Mouse (Mus musculus): ENCODE data around the gene Srcin1.

Srcin1 gene

GRCm38 (mm10) chr11:97556569-97557408, 19.2 kb downstream of the Srcin1 start:
- DNase-seq (ENCODE audit: low read depth): peak; percentile 58

DNA sequence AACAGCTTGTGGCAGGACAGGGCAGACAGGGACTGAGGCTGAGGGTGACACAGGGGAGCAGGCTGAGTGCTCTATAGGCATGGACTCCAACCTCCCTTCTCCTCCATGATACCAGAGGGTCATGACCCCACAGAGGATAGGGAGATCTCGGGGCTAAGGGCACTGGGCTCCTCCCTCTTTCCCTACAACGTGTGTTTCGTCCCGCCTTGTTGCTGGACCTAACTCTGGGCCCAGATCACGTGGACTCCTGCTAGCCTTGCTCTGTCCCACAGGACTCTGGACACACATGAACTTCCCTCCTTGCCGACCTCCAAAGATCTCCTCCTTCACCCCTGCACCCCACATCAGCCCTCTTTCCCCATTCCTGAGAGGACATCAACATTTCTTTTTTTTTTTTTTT, 20.8 kb downstream of the Srcin1 start:
- no peak for DNase-seq (ENCODE audit: low read depth)

DNA sequence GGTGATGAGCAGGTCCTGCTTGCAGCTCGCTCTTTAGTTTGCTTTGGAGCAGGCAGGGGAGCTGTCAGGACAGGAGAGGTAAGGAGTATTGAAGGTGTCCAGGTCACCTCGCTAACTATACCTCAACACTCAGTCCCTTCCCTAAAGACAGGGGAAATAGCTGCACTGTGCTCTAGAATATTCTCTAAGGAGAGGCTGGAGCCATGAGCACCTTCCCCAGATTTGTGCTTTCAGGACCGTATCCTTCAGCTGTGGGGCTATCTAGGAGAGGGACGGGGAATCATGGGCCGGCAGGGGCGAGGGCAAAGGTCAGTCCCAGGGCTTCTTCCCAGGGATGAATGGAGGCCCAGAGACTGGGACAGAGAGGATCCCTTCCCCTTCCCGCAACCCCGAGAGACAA, 23.8 kb downstream of the Srcin1 start:
- no peak for DNase-seq (ENCODE audit: low read depth)

GRCm38 (mm10) chr11:97548757-97549156, 27.2 kb downstream of the Srcin1 start:
- no peak for DNase-seq (ENCODE audit: low read depth)

DNA sequence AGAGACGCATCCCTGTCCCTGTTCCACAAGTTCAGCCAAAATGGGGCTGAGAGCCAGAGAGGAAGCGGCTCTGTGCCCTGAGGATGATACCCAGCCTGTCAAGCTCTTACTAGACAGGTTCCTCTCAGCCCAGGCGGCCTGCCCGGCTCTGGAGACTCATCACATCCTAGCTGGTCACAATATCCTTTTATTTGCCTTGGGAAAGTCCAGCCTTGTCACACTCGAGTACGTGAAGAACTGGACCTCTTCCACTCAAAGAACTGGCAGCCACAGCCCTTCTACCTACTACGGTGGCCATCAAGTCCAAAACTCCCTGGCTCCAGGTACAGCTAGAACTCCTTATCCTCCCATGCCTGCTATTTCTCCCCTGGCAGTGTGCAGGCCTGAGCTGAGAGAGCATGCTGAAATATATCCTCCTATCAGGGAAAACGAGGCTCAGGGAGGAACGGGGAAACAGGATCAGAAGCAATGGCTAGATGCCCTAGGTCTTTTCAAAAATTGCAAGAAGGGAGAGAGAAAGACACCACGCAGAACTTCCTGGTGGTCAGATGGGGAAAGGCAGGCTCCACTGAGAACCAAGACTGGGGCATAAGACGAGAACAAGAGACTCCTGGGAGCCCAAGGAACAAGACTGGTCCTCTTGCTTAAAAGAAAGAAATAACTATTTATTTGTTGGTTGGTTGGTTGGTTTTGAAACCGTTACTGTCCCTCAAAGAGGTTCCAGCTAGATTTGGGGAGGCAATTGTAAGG, 27.9 kb downstream of the Srcin1 start:
- DNase-seq (ENCODE audit: low read depth): no peak

GRCm38 (mm10) chr11:97546804-97547411, 29.1 kb downstream of the Srcin1 start:
- no peak for DNase-seq (ENCODE audit: low read depth)

- DNase-seq (ENCODE audit: low read depth): no peak
Measured at GRCm38 (mm10) chr11:97545808-97546560, 30.0 kb downstream of the Srcin1 start.

DNA sequence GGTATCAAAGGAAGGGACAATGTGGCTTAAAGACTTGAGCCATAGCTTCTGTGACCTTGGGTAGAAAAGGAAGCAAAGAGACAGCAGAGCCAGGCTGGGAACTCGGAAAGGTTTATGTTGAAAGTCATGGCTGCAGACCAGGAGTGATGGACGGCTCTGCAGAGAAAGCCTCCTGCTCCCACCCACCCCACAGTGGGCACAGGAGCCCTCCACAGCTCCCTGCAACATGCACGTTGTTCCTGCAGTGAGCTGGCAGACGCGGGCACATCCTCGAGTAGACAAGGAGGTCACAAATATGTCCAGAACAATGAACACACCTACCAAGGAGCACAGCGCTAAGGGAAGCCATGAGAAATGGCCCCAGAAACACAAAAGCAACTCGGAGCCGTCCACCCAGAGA, 32.1 kb downstream of the Srcin1 start:
- no peak for DNase-seq (ENCODE audit: low read depth)

DNA sequence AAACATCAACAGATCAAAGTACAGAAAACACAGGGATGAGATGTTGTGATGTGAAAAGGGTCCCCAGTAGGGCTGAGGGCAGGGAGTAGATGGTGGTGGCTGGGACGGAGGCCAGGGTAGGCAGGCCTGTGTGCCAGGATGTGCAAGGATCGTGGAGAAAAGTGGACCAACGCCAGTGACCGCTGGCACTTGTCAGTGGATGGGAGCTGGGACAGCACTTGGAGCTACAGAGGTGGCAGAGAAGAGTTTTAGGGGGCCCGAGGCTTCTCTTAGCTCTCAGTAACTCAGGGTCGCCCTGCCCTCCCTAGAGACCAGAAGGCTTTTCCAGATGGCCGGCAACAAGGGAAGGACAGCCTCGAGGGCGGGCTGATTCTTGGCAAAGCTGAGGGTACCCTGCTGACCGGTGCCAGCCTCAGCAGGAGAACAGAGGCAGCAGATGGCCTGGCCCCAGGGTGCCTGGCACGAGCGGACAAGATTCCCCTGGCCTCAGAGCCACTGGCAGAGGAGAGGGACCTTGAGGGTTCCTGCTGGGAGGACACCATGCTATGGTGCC, 32.7 kb downstream of the Srcin1 start:
- no peak for DNase-seq (ENCODE audit: low read depth)

DNA sequence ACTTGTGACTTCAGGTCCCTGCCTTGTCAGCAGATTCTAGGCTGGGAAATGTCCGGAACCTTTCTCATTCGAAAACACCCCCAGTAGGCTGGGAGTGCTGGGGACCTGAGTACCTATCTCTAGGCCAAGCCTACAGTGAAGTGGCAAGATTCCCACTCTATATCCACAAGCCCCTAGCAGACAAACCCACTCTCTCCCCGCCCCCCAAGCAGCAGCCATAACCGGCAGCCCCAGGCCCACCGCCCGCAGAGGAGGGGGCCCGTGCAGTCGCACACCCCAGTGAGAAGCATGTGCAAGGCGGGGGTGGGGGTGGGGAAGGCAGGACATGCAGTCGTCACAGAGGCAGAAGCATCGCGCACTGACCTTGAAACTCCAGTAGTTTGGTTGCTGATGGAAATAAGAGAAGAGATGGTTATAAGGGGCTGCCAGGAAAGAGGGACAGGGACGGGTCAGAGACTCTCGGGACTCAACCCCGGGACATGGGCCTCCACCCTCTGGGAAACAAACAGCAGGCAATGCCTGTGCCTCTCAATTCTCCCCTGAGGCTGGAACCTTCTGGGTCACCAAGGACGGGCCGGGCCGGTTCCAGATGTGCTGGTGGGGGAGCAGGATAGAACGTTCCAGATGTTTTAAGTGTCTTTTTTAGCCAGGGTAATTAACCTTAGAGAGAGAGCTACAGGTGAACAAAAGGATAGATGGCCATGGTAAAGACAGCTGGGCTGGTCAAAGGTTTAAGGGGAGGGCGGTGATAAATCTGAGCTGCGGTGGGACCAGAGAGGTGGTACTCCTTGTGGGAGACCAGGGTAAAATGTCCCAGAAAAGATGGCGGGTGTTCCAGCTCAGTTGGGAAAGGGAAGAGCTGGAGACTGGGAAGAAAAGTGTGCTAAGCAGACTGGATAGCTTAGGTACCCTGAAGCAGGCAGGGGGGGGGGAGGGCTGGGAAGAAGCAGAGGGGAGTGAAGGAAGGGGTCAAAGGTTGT, 33.5 kb downstream of the Srcin1 start:
- DNase-seq (ENCODE audit: low read depth): no peak

- peak; percentile 11 for DNase-seq (ENCODE audit: low read depth)
Measured at GRCm38 (mm10) chr11:97540604-97541003, 35.4 kb downstream of the Srcin1 start.

DNA sequence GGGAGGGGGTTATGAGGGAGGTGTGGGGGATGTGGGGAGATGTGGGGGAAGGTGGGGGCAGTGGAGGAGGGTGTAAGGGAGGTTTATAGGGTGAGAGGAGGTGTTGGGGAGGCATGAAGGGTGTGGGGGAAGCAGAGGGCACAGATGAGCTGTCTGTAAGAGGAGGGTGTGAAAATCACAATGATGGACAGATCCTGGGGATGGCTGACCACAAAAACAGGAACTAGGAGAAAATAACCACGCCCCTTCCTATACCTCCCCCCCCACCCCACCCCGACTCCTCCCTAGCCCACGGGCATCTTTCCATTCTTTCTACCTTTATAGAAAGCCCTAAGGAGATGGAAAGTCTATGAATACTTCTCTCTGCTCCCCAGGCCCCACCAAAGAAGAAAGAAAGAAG, 35.9 kb downstream of the Srcin1 start:
- DNase-seq (ENCODE audit: low read depth): no peak

GRCm38 (mm10) chr11:97539622-97540021, 36.4 kb downstream of the Srcin1 start:
- DNase-seq (ENCODE audit: low read depth): no peak

- no peak for DNase-seq (ENCODE audit: low read depth)
Measured at GRCm38 (mm10) chr11:97537580-97538089, 38.4 kb downstream of the Srcin1 start.

- DNase-seq (ENCODE audit: low read depth): peak; percentile 16
Measured at GRCm38 (mm10) chr11:97536835-97537579, 39.0 kb downstream of the Srcin1 start.

DNA sequence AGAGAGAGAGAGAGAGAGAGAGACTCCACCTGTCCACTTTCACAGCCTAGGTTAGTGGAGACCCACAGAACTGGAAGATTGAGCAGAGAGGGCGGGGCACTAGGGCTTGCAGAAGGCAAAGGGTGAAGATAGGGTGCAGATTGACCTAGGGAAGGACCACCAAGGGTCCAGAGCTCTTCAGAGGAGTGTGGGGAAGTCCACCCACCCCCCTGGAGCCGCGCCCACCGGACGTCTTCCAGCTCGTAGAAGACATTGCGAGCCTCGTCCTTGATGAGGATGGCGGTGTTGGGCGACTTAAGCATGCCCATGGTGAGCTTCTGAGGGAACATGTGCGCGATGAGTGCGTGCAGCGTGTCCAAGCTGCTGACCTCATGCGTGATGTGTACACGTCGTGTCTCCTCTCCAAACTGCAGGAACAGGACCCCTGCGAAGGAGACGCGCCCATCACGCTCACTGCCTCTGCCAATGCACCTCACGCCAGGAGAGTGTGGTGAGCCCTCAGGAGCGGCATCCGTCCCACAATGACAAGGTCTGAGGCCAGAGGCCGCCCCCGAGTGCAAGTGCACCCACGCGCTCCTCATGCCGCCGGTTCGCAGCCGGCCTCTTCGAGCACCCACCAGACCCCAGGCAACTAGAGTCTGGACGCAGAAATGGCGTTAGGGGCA, 39.8 kb downstream of the Srcin1 start:
- no peak for DNase-seq (ENCODE audit: low read depth)

- no peak for DNase-seq (ENCODE audit: low read depth)
Measured at GRCm38 (mm10) chr11:97535660-97536059, 40.3 kb downstream of the Srcin1 start.

GRCm38 (mm10) chr11:97535308-97535630, 40.7 kb downstream of the Srcin1 start:
- no peak for DNase-seq (ENCODE audit: low read depth)
